Comparison of ENCODE assay signal across 9 mouse cellular contexts in genomic region chr3:89449541-89449940, GRCm38 (mm10). TPM values are rescaled to one million over a fixed set of nuclear protein-coding genes. Genes with fewer than 3 reads are reported as not detected.
DNase-seq lines count a peak whose midpoint lies in the region; ATAC-seq and TF ChIP-seq lines count a peak whose summit lies in the region.
"Had no signal": no experiment of that assay in that cellular context is flagged by ENCODE, and none has a peak within 500 bp of the region (broad histone marks: within the 10 kb centered on the region; RNA-seq: fewer than 3 reads in every experiment).

No protein-coding gene starts in this region.

- intact Hi-C loops in heart, postnatal 10 days (cut with DNase I): loop anchor here (5.0 kb wide), 1 partner anchor 42 kb away; no protein-coding TSS in a partner anchor

- ATAC-seq in forebrain, embryonic 15.5 days (replicated peaks): peak; percentile 49
- ATAC-seq in neutrophil, adult 5-6 weeks (ENCODE audit: extremely low read depth, insufficient number of reproducible peaks, low FRiP score, poor library complexity, severe bottlenecking): peak; percentile 61

- H3K27me3 ChIP-seq in forebrain, embryonic 15.5 days: no peaks in the 10 kb centered on the region
- H3K27me3 ChIP-seq: limb, embryonic 13.5 days had no signal

- H3K4me3 ChIP-seq in forebrain, embryonic 15.5 days: no peak overlapping the region
- no peak overlapping the region for H3K4me3 ChIP-seq in lung, adult 2 months (replicated peaks; ENCODE audit: extremely low read depth, low read depth, low read length)
- H3K4me3 ChIP-seq: limb, embryonic 13.5 days had no signal

- no peak overlapping the region for H3K4me2 ChIP-seq in forebrain, embryonic 15.5 days (replicated peaks)
- H3K4me2 ChIP-seq: limb, embryonic 13.5 days had no signal

- H3K9ac ChIP-seq in forebrain, embryonic 15.5 days (replicated peaks): no peak overlapping the region
- H3K9ac ChIP-seq: limb, embryonic 13.5 days had no signal

- peak; percentile 88 for DNase-seq in MEL-GATA-1-ER (ENCODE audit: extremely low read depth, low read depth)
- peak; percentile 67 for DNase-seq in cerebellum, adult 11-12 months
- peak; percentile 73 to 82 for DNase-seq in heart, postnatal 10 days
- peak; percentile 84 to 86 for DNase-seq in kidney, postnatal 25 days
- DNase-seq in lung, adult 2 months: peak; percentile 76
- DNase-seq in thymus, postnatal 0 days (ENCODE audit: low spot score): peak; percentile 71

- H3K4me1 ChIP-seq in forebrain, embryonic 15.5 days: no peaks in the 10 kb centered on the region
- H3K4me1 ChIP-seq in lung, adult 2 months (ENCODE audit: control insufficient read depth, insufficient read depth, low read length): peaks cover 3% of the 10 kb centered on the region; the same call in 1 of the 2 replicates

- no peaks in the 10 kb centered on the region for H3K36me3 ChIP-seq in forebrain, embryonic 15.5 days

- no peak overlapping the region for H3K27ac ChIP-seq in forebrain, embryonic 15.5 days (replicated peaks)
- H3K27ac ChIP-seq: limb, embryonic 13.5 days had no signal

- TF ChIP-seq CTCF in lung, adult 2 months (IDR thresholded peaks at IDR 0.05; ENCODE audit: insufficient read depth, low read length): peak; percentile 89

- TF ChIP-seq POLR2A in lung, adult 2 months (IDR thresholded peaks at IDR 0.05; ENCODE audit: borderline replicate concordance, extremely low read depth, low read depth, low read length): no peak; the same call in 1 of the 2 replicates

- H3K9me3 ChIP-seq in forebrain, embryonic 15.5 days: no peaks in the 10 kb centered on the region
- H3K9me3 ChIP-seq: limb, embryonic 13.5 days had no signal

- 42% methylated on average over 7 of the region's 7 CpGs for WGBS in forebrain, embryonic 15.5 days
- WGBS in lung, adult 2 months: 41% methylated on average over 7 of the region's 7 CpGs

RNA-seq across cellular contexts. Expression of gene Pmvk, which starts 4.8 kb away (rescaled TPM):
- polyA plus RNA-seq in forebrain, embryonic 15.5 days (2015; fragmentation: Nextera tagmentation; extraction: Ambion mirVana): 80.2 and 80.9 TPM in 2 replicates
- total RNA-seq in heart, postnatal 10 days (2021): 10 to 100 TPM in 1 of 2 experiments, 1 to 10 TPM in 1; 8.9 to 12.1 TPM
- 35.3 and 52.1 TPM in 2 replicates for polyA plus RNA-seq in lung, adult 2 months (2012; rRNA removed)
- total RNA-seq in neutrophil, adult 5-6 weeks (2017): 22.3 and 24.7 TPM in 2 replicates
- polyA plus RNA-seq in thymus, postnatal 0 days (2015; fragmentation: Nextera tagmentation; extraction: Ambion mirVana): 39.3 and 40.3 TPM in 2 replicates

RNA-seq across cellular contexts. Expression of gene Pbxip1, which starts 13.0 kb away (rescaled TPM):
- polyA plus RNA-seq in forebrain, embryonic 15.5 days (2015; fragmentation: Nextera tagmentation; extraction: Ambion mirVana): 12.1 and 15.1 TPM in 2 replicates
- 10 to 100 TPM; 66.5 to 66.8 TPM for total RNA-seq in heart, postnatal 10 days (2021)
- 66.2 and 78.1 TPM in 2 replicates for polyA plus RNA-seq in lung, adult 2 months (2012; rRNA removed)
- total RNA-seq in neutrophil, adult 5-6 weeks (2017): 196 TPM in 2 replicates
- 23.1 and 27.3 TPM in 2 replicates for polyA plus RNA-seq in thymus, postnatal 0 days (2015; fragmentation: Nextera tagmentation; extraction: Ambion mirVana)

RNA-seq across cellular contexts. Expression of gene Pygo2, which starts 19.5 kb away (rescaled TPM):
- polyA plus RNA-seq in forebrain, embryonic 15.5 days (2015; fragmentation: Nextera tagmentation; extraction: Ambion mirVana): 39.4 and 41.5 TPM in 2 replicates
- total RNA-seq in heart, postnatal 10 days (2021): 10 to 100 TPM; 16.8 to 22.3 TPM
- polyA plus RNA-seq in lung, adult 2 months (2012; rRNA removed): 60.6 and 138 TPM in 2 replicates
- total RNA-seq in neutrophil, adult 5-6 weeks (2017): 35.8 and 41.4 TPM in 2 replicates
- polyA plus RNA-seq in thymus, postnatal 0 days (2015; fragmentation: Nextera tagmentation; extraction: Ambion mirVana): 21.3 and 22.3 TPM in 2 replicates

RNA-seq across cellular contexts. Expression of gene Shc1, which starts 31.3 kb away (rescaled TPM):
- 14.3 and 15.8 TPM in 2 replicates for polyA plus RNA-seq in forebrain, embryonic 15.5 days (2015; fragmentation: Nextera tagmentation; extraction: Ambion mirVana)
- total RNA-seq in heart, postnatal 10 days (2021): 10 to 100 TPM; 59.1 to 62.1 TPM
- polyA plus RNA-seq in lung, adult 2 months (2012; rRNA removed): 69.8 and 84.6 TPM in 2 replicates
- total RNA-seq in neutrophil, adult 5-6 weeks (2017): 51.4 and 58.1 TPM in 2 replicates
- 37.2 and 44.7 TPM in 2 replicates for polyA plus RNA-seq in thymus, postnatal 0 days (2015; fragmentation: Nextera tagmentation; extraction: Ambion mirVana)

RNA-seq across cellular contexts. Expression of gene Cks1b, which starts 31.4 kb away (rescaled TPM):
- polyA plus RNA-seq in forebrain, embryonic 15.5 days (2015; fragmentation: Nextera tagmentation; extraction: Ambion mirVana): 165 and 196 TPM in 2 replicates
- 10 to 100 TPM; 26.6 to 26.9 TPM for total RNA-seq in heart, postnatal 10 days (2021)
- polyA plus RNA-seq in lung, adult 2 months (2012; rRNA removed): 6.7 and 11.7 TPM in 2 replicates
- total RNA-seq in neutrophil, adult 5-6 weeks (2017): 1.6 and 2.4 TPM in 2 replicates
- 466 and 485 TPM in 2 replicates for polyA plus RNA-seq in thymus, postnatal 0 days (2015; fragmentation: Nextera tagmentation; extraction: Ambion mirVana)
